Mouse (Mus musculus): ENCODE measurements around the gene Fbxl17. TPM values are rescaled to one million over a fixed set of nuclear protein-coding genes. Genes with fewer than 3 reads are reported as not detected.

Fbxl17 gene
- polyA plus RNA-seq, 1 experiment = 9.3 TPM

GRCm38 (mm10) chr17:63093184-63093583 is 406.6 kb downstream of the Fbxl17 start:
- Histone ChIP-seq H3K4me3 (no peak overlapping the region), H3ac (ENCODE audit: control insufficient read depth, insufficient read length) (no peak overlapping the region), H3K27me3 (ENCODE audit: control insufficient read depth, insufficient read depth, insufficient read length) (no peaks in the 10 kb centered on the region), H3K36me3 (ENCODE audit: control insufficient read depth, insufficient read depth) (no peaks in the 10 kb centered on the region), H3K79me2 (ENCODE audit: control insufficient read depth, insufficient read depth) (no peaks in the 10 kb centered on the region), H3K4me2 (ENCODE audit: low read depth) (no peak overlapping the region)
- no peak for TF ChIP-seq REST (IDR thresholded peaks at IDR 0.05; ENCODE audit: insufficient read depth, insufficient read length)
- no peak for TF ChIP-seq TCF3 (IDR thresholded peaks at IDR 0.05; ENCODE audit: insufficient read length, low read depth)
- TF ChIP-seq MAX (IDR thresholded peaks at IDR 0.05; ENCODE audit: low read depth) = no peak
- TF ChIP-seq E2F4 (IDR thresholded peaks at IDR 0.05; ENCODE audit: insufficient read depth) = no peak
- TF ChIP-seq TCF12 (IDR thresholded peaks at IDR 0.05; ENCODE audit: insufficient read depth, poor library complexity, severe bottlenecking) = no peak
- TF ChIP-seq USF1 (IDR thresholded peaks at IDR 0.05; ENCODE audit: low read depth) = no peak
- TF ChIP-seq MYOD1 (IDR thresholded peaks at IDR 0.05; ENCODE audit: control insufficient read depth in 1 of 3, insufficient read length in 2 of 3, low read depth in 2 of 3) = no peak
- no peak for TF ChIP-seq CEBPB (IDR thresholded peaks at IDR 0.05; ENCODE audit: insufficient read depth, poor library complexity, severe bottlenecking)
- TF ChIP-seq POLR2AphosphoS2 (IDR thresholded peaks at IDR 0.05; ENCODE audit: insufficient read length, low read depth) = no peak
- TF ChIP-seq MYOG (IDR thresholded peaks at IDR 0.05; ENCODE audit: control insufficient read depth in 1 of 3, insufficient read depth in 1 of 3, insufficient read length in 2 of 3, low read depth in 2 of 3) = no peak
- no peak for TF ChIP-seq POLR2A (IDR thresholded peaks at IDR 0.05; ENCODE audit: insufficient read length, low read depth)
- TF ChIP-seq SRF (IDR thresholded peaks at IDR 0.05; ENCODE audit: control insufficient read depth, insufficient read length, low read depth) = no peak

DNA sequence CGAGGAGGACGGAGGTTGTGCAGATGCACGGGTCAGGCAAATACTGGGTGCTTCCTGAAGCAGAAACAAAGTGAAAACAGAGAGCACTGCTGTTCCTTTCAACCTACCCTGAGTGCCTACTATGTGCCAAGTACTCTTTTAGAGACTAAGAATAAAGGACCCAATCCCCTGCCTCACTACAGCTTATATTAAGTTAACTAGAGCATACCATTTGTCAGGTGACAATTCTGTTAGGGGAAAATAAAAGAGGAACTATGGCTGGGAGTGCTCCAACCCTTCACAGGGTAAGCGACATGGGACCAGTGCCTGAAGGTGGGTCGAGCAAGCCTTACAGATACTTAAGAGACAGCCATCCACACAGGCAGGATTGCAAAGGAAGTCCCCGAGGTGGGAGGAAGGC is 407.0 kb downstream of the Fbxl17 start:
- Histone ChIP-seq H3ac (ENCODE audit: control insufficient read depth, insufficient read length) (no peak overlapping the region), H3K36me3 (ENCODE audit: control insufficient read depth, insufficient read depth) (no peaks in the 10 kb centered on the region), H3K27me3 (ENCODE audit: control insufficient read depth, insufficient read depth, insufficient read length) (no peaks in the 10 kb centered on the region), H3K79me2 (ENCODE audit: control insufficient read depth, insufficient read depth) (no peaks in the 10 kb centered on the region), H3K4me2 (ENCODE audit: low read depth) (no peak overlapping the region), H3K4me3 (no peak overlapping the region)
- TF ChIP-seq TCF3 (IDR thresholded peaks at IDR 0.05; ENCODE audit: insufficient read length, low read depth) (no peak), SRF (IDR thresholded peaks at IDR 0.05; ENCODE audit: control insufficient read depth, insufficient read length, low read depth) (no peak), REST (IDR thresholded peaks at IDR 0.05; ENCODE audit: insufficient read depth, insufficient read length) (no peak), CEBPB (IDR thresholded peaks at IDR 0.05; ENCODE audit: insufficient read depth, poor library complexity, severe bottlenecking) (no peak), POLR2A (IDR thresholded peaks at IDR 0.05; ENCODE audit: insufficient read length, low read depth) (no peak), TCF12 (IDR thresholded peaks at IDR 0.05; ENCODE audit: insufficient read depth, poor library complexity, severe bottlenecking) (no peak), MYOD1 (IDR thresholded peaks at IDR 0.05; ENCODE audit: control insufficient read depth in 1 of 3, insufficient read length in 2 of 3, low read depth in 2 of 3) (no peak), E2F4 (IDR thresholded peaks at IDR 0.05; ENCODE audit: insufficient read depth) (no peak), MAX (IDR thresholded peaks at IDR 0.05; ENCODE audit: low read depth) (no peak), POLR2AphosphoS2 (IDR thresholded peaks at IDR 0.05; ENCODE audit: insufficient read length, low read depth) (no peak)

- Histone ChIP-seq H3ac (ENCODE audit: control insufficient read depth, insufficient read length) (no peak overlapping the region), H3K36me3 (ENCODE audit: control insufficient read depth, insufficient read depth) (no peaks in the 10 kb centered on the region)
These were observed 409.7 kb downstream of the Fbxl17 start for GRCm38 (mm10) chr17:63090112-63090511.

DNA sequence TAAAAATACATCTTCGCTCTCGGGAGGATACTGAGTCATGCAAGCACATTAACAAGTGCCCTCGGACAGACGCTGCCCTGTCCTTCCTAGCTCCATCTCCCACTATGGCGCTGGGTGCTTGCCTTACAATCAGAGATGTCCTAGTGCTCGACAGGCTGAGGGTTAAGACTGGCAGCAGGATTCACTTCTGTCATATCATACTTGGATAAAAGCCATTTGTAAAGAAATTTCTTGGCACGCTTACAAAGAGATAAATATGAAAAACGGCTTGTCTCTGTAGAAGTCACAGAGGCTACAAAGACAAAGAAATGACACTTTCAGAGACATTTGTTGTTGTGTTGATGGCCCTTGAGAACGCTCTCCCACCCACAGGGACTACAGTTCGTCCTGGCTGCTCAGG is 412.6 kb downstream of the Fbxl17 start:
- Histone ChIP-seq H3ac (ENCODE audit: control insufficient read depth, insufficient read length) (no peak overlapping the region), H3K4me2 (ENCODE audit: low read depth) (no peak overlapping the region), H3K79me2 (ENCODE audit: control insufficient read depth, insufficient read depth) (no peaks in the 10 kb centered on the region), H3K4me3 (no peak overlapping the region), H3K36me3 (ENCODE audit: control insufficient read depth, insufficient read depth) (no peaks in the 10 kb centered on the region), H3K27me3 (ENCODE audit: control insufficient read depth, insufficient read depth, insufficient read length) (no peaks in the 10 kb centered on the region)
- no peak for TF ChIP-seq POLR2AphosphoS2 (IDR thresholded peaks at IDR 0.05; ENCODE audit: insufficient read length, low read depth)
- TF ChIP-seq POLR2A (IDR thresholded peaks at IDR 0.05; ENCODE audit: insufficient read length, low read depth) = no peak
- TF ChIP-seq E2F4 (IDR thresholded peaks at IDR 0.05; ENCODE audit: insufficient read depth) = no peak

More at GRCm38 (mm10) chr17:63090112-63090511, 409.7 kb downstream of the Fbxl17 start:
- Histone ChIP-seq H3K79me2 (ENCODE audit: control insufficient read depth, insufficient read depth) (no peaks in the 10 kb centered on the region), H3K4me2 (ENCODE audit: low read depth) (no peak overlapping the region), H3K4me3 (no peak overlapping the region), H3K27me3 (ENCODE audit: control insufficient read depth, insufficient read depth, insufficient read length) (no peaks in the 10 kb centered on the region)
- TF ChIP-seq E2F4 (IDR thresholded peaks at IDR 0.05; ENCODE audit: insufficient read depth) (no peak), USF1 (IDR thresholded peaks at IDR 0.05; ENCODE audit: low read depth) (no peak)

DNA sequence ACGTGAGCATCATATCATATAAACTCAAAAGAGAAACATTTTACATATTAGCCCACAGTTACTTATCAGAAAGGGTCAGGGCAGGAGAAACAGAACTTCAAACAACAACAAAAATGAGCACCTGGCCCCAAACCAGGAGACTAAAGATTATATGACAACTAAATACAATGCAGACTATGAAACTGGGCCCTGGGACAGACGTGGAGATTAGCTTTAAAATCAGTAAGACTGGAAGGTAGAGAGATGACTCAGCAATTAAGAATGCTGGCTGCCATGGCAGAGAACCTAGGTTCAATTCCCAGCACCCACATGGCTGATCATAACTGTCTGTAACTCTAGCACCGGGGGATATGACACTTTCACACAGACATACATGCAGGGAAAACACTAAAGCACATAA is 413.3 kb downstream of the Fbxl17 start:
- TF ChIP-seq MAX (IDR thresholded peaks at IDR 0.05; ENCODE audit: low read depth) (no peak), TCF12 (IDR thresholded peaks at IDR 0.05; ENCODE audit: insufficient read depth, poor library complexity, severe bottlenecking) (no peak), POLR2A (IDR thresholded peaks at IDR 0.05; ENCODE audit: insufficient read length, low read depth) (no peak), REST (IDR thresholded peaks at IDR 0.05; ENCODE audit: insufficient read depth, insufficient read length) (no peak), E2F4 (IDR thresholded peaks at IDR 0.05; ENCODE audit: insufficient read depth) (no peak), SRF (IDR thresholded peaks at IDR 0.05; ENCODE audit: control insufficient read depth, insufficient read length, low read depth) (no peak), MYOG (IDR thresholded peaks at IDR 0.05; ENCODE audit: control insufficient read depth in 1 of 3, insufficient read depth in 1 of 3, insufficient read length in 2 of 3, low read depth in 2 of 3) (no peak), POLR2AphosphoS2 (IDR thresholded peaks at IDR 0.05; ENCODE audit: insufficient read length, low read depth) (no peak), MYOD1 (IDR thresholded peaks at IDR 0.05; ENCODE audit: control insufficient read depth in 1 of 3, insufficient read length in 2 of 3, low read depth in 2 of 3) (no peak), TCF3 (IDR thresholded peaks at IDR 0.05; ENCODE audit: insufficient read length, low read depth) (no peak), USF1 (IDR thresholded peaks at IDR 0.05; ENCODE audit: low read depth) (no peak), CEBPB (IDR thresholded peaks at IDR 0.05; ENCODE audit: insufficient read depth, poor library complexity, severe bottlenecking) (no peak)
- Histone ChIP-seq H3K4me3 (no peak overlapping the region), H3K4me2 (ENCODE audit: low read depth) (no peak overlapping the region), H3ac (ENCODE audit: control insufficient read depth, insufficient read length) (no peak overlapping the region), H3K79me2 (ENCODE audit: control insufficient read depth, insufficient read depth) (no peaks in the 10 kb centered on the region), H3K27me3 (ENCODE audit: control insufficient read depth, insufficient read depth, insufficient read length) (no peaks in the 10 kb centered on the region), H3K36me3 (ENCODE audit: control insufficient read depth, insufficient read depth) (no peaks in the 10 kb centered on the region)

All from myocyte (in vitro differentiated cells).